Mouse (Mus musculus) NIH3T3 (cell line): Measurements from ENCODE around the gene 9830107B12Rik.
"Not testable (repeated sequence)": the region's sequence is repeated elsewhere in the genome, so short reads cannot be mapped to it uniquely, and the experiment has no call there.

Source experiments
- DNase-seq: peaks from one replicate; pipeline ENCODE4 v3.0.0-alpha.2; 2012; ENCODE audit warnings: low read depth

The 9830107B12Rik gene

GRCm38 (mm10) chr17:48146120-48146519, at the start of gene 9830107B12Rik:
Gene 9830107B12Rik, minus strand, starts transcription at chr17:48146268.
- DNase-seq = no peak

GRCm38 (mm10) chr17:48192366-48192765, 46.3 kb upstream of the 9830107B12Rik start:
- no peak for DNase-seq

GRCm38 (mm10) chr17:48185252-48185651, 39.2 kb upstream of the 9830107B12Rik start:
- peak; percentile 18 for DNase-seq

GRCm38 (mm10) chr17:48167103-48167502, 21.0 kb upstream of the 9830107B12Rik start, which contains the start of gene A530064D06Rik:
Gene A530064D06Rik, minus strand, starts transcription at chr17:48167275.
- DNase-seq = not testable (repeated sequence)

GRCm38 (mm10) chr17:48157382-48158076, 11.5 kb upstream of the 9830107B12Rik start:
- no peak for DNase-seq

- DNase-seq = no peak
Observed at GRCm38 (mm10) chr17:48132810-48133209, 13.3 kb downstream of the 9830107B12Rik start.

- no peak for DNase-seq
Observed at GRCm38 (mm10) chr17:48120456-48120855, 25.6 kb downstream of the 9830107B12Rik start.

GRCm38 (mm10) chr17:48119656-48120055, 26.4 kb downstream of the 9830107B12Rik start:
- peak; percentile 81 for DNase-seq

- no peak for DNase-seq
Observed at GRCm38 (mm10) chr17:48118570-48118969, 27.5 kb downstream of the 9830107B12Rik start.

- peak; percentile 40 for DNase-seq
Observed at GRCm38 (mm10) chr17:48110547-48111287, 35.4 kb downstream of the 9830107B12Rik start.

- no peak for DNase-seq
Observed at GRCm38 (mm10) chr17:48108520-48108919, 37.5 kb downstream of the 9830107B12Rik start.

- DNase-seq = peak; percentile 9
Observed at GRCm38 (mm10) chr17:48107862-48108261, 38.2 kb downstream of the 9830107B12Rik start.

- no peak for DNase-seq
Observed at GRCm38 (mm10) chr17:48107333-48107732, 38.7 kb downstream of the 9830107B12Rik start.

GRCm38 (mm10) chr17:48100441-48101417, 45.3 kb downstream of the 9830107B12Rik start:
- DNase-seq = peak; percentile 90

GRCm38 (mm10) chr17:48099312-48099711, 46.8 kb downstream of the 9830107B12Rik start:
- DNase-seq = no peak

GRCm38 (mm10) chr17:48098528-48098890, 47.6 kb downstream of the 9830107B12Rik start:
- DNase-seq = no peak

- DNase-seq = no peak
Observed at GRCm38 (mm10) chr17:48097743-48098527, 48.1 kb downstream of the 9830107B12Rik start.

- no peak for DNase-seq
Observed at GRCm38 (mm10) chr17:48097011-48097742, 48.9 kb downstream of the 9830107B12Rik start.

- no peak for DNase-seq
Observed at GRCm38 (mm10) chr17:48096321-48096720, 49.7 kb downstream of the 9830107B12Rik start.

- no peak for DNase-seq
Observed at GRCm38 (mm10) chr17:48095718-48096121, 50.3 kb downstream of the 9830107B12Rik start.
